Mouse (Mus musculus) small intestine, adult 2 months (tissue): ENCODE measurements around the gene Clptm1.

Experiments used
- CTCF ChIP-seq: fragments of 200-500 bp; IDR thresholded peaks from 2 replicates; pipeline ENCODE4 v1.5.1; 2012; ENCODE audit warnings: low read depth, mild to moderate bottlenecking, control low read depth, inconsistent platforms, low read length, moderate library complexity, mixed read lengths; ENCODE audit not compliant: insufficient replicate concordance, insufficient read length; ENCODE audit errors: extremely low read depth
- POLR2A ChIP-seq: fragments of 200-500 bp; IDR thresholded peaks from 2 replicates; pipeline ENCODE4 v1.6.1; 2012; ENCODE audit warnings: low read depth, mild to moderate bottlenecking, control low read depth, inconsistent platforms, low read length, moderate library complexity

- TF ChIP-seq CTCF (no peak), POLR2A (no peak)
Measured at GRCm38 (mm10) chr7:19593061-19593730, 71.6 kb downstream of the Clptm1 start.
